Mouse (Mus musculus): ENCODE results near the gene Cdk5r1. TPM values are rescaled to one million over a fixed set of nuclear protein-coding genes. Genes with fewer than 3 reads are reported as not detected.

Gene Cdk5r1
- polyA plus RNA-seq, 1 experiment from 2014 or later = 0.54 TPM

- no peak overlapping the region for H3K4me3 ChIP-seq (replicated peaks; ENCODE audit: low read depth, low read length)
- 88% methylated on average over 5 of the region's 5 CpGs for WGBS
- H3K4me1 ChIP-seq (replicated peaks; ENCODE audit: insufficient read depth, low read length) = peaks cover 5% of the 10 kb centered on the region; the same call in 1 of the 2 replicates
- H3K9ac ChIP-seq (ENCODE audit: low read depth, low read length) = no peak overlapping the region
- no peak for TF ChIP-seq CTCF (IDR thresholded peaks at IDR 0.05; ENCODE audit: low read depth)
- no peaks in the 10 kb centered on the region for H3K36me3 ChIP-seq (ENCODE audit: insufficient read depth, low read length)
- H3K4me2 ChIP-seq (ENCODE audit: low read length) = no peak overlapping the region
- H3K9me3 ChIP-seq (replicated peaks; ENCODE audit: low read length) = no peaks in the 10 kb centered on the region
- ATAC-seq (replicated peaks; ENCODE audit: low FRiP score, low read depth) (no peak), DNase-seq (ENCODE audit: low spot score) (no peak)
- no peak overlapping the region for H3K27ac ChIP-seq
- H3K27me3 ChIP-seq (ENCODE audit: insufficient read depth, low read length) = no peaks in the 10 kb centered on the region
These were observed 47.4 kb downstream of the Cdk5r1 start for GRCm38 (mm10) chr11:80524213-80524612.

- Histone ChIP-seq H3K36me3 (ENCODE audit: insufficient read depth, low read length) (no peaks in the 10 kb centered on the region), H3K4me3 (replicated peaks; ENCODE audit: low read depth, low read length) (no peak overlapping the region), H3K9ac (ENCODE audit: low read depth, low read length) (no peak overlapping the region), H3K4me2 (ENCODE audit: low read length) (no peak overlapping the region), H3K27ac (no peak overlapping the region), H3K4me1 (replicated peaks; ENCODE audit: insufficient read depth, low read length) (peaks cover 5% of the 10 kb centered on the region; the same call in 1 of the 2 replicates), H3K27me3 (ENCODE audit: insufficient read depth, low read length) (no peaks in the 10 kb centered on the region), H3K9me3 (replicated peaks; ENCODE audit: low read length) (no peaks in the 10 kb centered on the region)
- ATAC-seq (replicated peaks; ENCODE audit: low FRiP score, low read depth) = no peak
- TF ChIP-seq CTCF (IDR thresholded peaks at IDR 0.05; ENCODE audit: low read depth) = peak; percentile 41; the same call in 1 of the 2 replicates
- DNase-seq (ENCODE audit: low spot score) = no peak
These were observed 50.9 kb downstream of the Cdk5r1 start for GRCm38 (mm10) chr11:80527697-80528096.

GRCm38 (mm10) chr11:80529149-80529548 is 52.3 kb downstream of the Cdk5r1 start:
- Histone ChIP-seq H3K4me3 (replicated peaks; ENCODE audit: low read depth, low read length) (no peak overlapping the region), H3K9me3 (replicated peaks; ENCODE audit: low read length) (no peaks in the 10 kb centered on the region), H3K9ac (ENCODE audit: low read depth, low read length) (no peak overlapping the region), H3K27ac (no peak overlapping the region), H3K27me3 (ENCODE audit: insufficient read depth, low read length) (no peaks in the 10 kb centered on the region), H3K4me1 (replicated peaks; ENCODE audit: insufficient read depth, low read length) (no peaks in the 10 kb centered on the region), H3K36me3 (ENCODE audit: insufficient read depth, low read length) (no peaks in the 10 kb centered on the region), H3K4me2 (ENCODE audit: low read length) (no peak overlapping the region)
- ATAC-seq (replicated peaks; ENCODE audit: low FRiP score, low read depth) (no peak), DNase-seq (ENCODE audit: low spot score) (no peak)
- 79% methylated on average over 8 of the region's 8 CpGs for WGBS
- no peak for TF ChIP-seq CTCF (IDR thresholded peaks at IDR 0.05; ENCODE audit: low read depth)

Other genes with a start within 250 kb of the Cdk5r1 start
- 1.5 and 2.1 TPM in 2 replicates for gene Rhbdl3, start 176.1 kb upstream of the Cdk5r1 start, polyA plus RNA-seq (2015; fragmentation: Nextera tagmentation; extraction: Ambion mirVana)
- 17.1 and 18.2 TPM in 2 replicates for gene 5730455P16Rik, start 99.0 kb upstream of the Cdk5r1 start, polyA plus RNA-seq (2015; fragmentation: Nextera tagmentation; extraction: Ambion mirVana)
- 199 and 201 TPM in 2 replicates for gene Zfp207, start 93.7 kb upstream of the Cdk5r1 start, polyA plus RNA-seq (2015; fragmentation: Nextera tagmentation; extraction: Ambion mirVana)
- 249 and 281 TPM in 2 replicates for gene Psmd11, start 48.4 kb upstream of the Cdk5r1 start, polyA plus RNA-seq (2015; fragmentation: Nextera tagmentation; extraction: Ambion mirVana)

Data from kidney, postnatal 0 days (tissue).